Comparison of ENCODE assay signal across 28 mouse cellular contexts in the genomic region with DNA sequence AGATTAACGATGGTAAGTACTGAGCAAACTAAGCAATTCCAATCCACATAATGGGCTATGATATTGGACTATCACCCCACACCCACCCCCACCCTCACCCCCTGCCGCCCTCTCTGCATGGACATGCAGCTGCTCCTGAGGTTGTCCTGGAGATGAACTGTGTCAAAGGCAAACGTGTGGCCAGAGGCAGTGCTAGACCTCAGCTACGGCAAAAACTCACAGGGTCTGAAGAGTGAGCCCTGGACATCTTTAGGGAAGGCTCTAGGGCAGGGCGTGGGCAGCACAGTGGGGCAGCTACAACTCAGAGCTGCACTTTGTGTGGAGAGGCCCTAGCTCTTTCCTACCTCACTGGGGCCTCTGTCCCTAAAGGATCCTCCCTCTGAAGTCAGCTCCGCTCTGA. TPM values are rescaled to one million over a fixed set of nuclear protein-coding genes. Genes with fewer than 3 reads are reported as not detected.
DNase-seq lines count a peak whose midpoint lies in the region; ATAC-seq and TF ChIP-seq lines count a peak whose summit lies in the region.
"Had no signal": no experiment of that assay in that cellular context is flagged by ENCODE, and none has a peak within 500 bp of the region (broad histone marks: within the 10 kb centered on the region; RNA-seq: fewer than 3 reads in every experiment).

No protein-coding gene starts in this region.

- no peak overlapping the region for H3K4me3 ChIP-seq in heart, embryonic 11.5 days (ENCODE audit: low read depth, low read length)
- H3K4me3 ChIP-seq in limb, embryonic 15.5 days = no peak overlapping the region
- no peak overlapping the region for H3K4me3 ChIP-seq in limb, embryonic 10.5 days
- no peak overlapping the region for H3K4me3 ChIP-seq in ES-E14 (ENCODE audit: insufficient read depth in 1 of 2, low read depth in 1 of 2, low read length in 2 of 2, poor library complexity in 1 of 2, severe bottlenecking in 1 of 2)
- H3K4me3 ChIP-seq: embryonic facial prominence, embryonic 13.5 days; embryonic facial prominence, embryonic 15.5 days; erythroblast, embryonic 14.5 days; forebrain, embryonic 10.5 days; forebrain, embryonic 12.5 days had no signal

- no peak for DNase-seq in heart, adult 8-10 months (ENCODE audit: low spot score)
- no peak for DNase-seq in limb, embryonic 10.5 days (ENCODE audit: low spot score)
- DNase-seq in ES-E14 (ENCODE audit: low read depth, low spot score) (no peak), ZHBTc4 (ENCODE audit: low read depth, low spot score) (peak; percentile 48)
- no peak for DNase-seq in frontal cortex, postnatal 10 days (ENCODE audit: low spot score in 2 of 2)
- no peak for DNase-seq in lung, postnatal 36 days
- DNase-seq: adrenal gland, adult 2 months; adrenal gland, postnatal 10 days; adrenal gland, postnatal 25 days; B cell, adult 2 months; cerebellum, adult 11 months; cerebellum, adult 18-20 months; cerebellum, adult 8-10 months; cerebellum, adult 9-11 months; cerebellum, postnatal 14 days; cerebellum, postnatal 36 days; embryo, embryonic 11 days had no signal

- no peaks in the 10 kb centered on the region for H3K9me3 ChIP-seq in heart, embryonic 11.5 days (replicated peaks; ENCODE audit: control insufficient read depth, low read length)
- no peaks in the 10 kb centered on the region for H3K9me3 ChIP-seq in limb, embryonic 15.5 days
- no peaks in the 10 kb centered on the region for H3K9me3 ChIP-seq in limb, embryonic 10.5 days (replicated peaks)
- H3K9me3 ChIP-seq in ES-E14 (ENCODE audit: control insufficient read depth, insufficient read depth, low read depth, low read length) = no peaks in the 10 kb centered on the region
- H3K9me3 ChIP-seq: embryonic facial prominence, embryonic 13.5 days; embryonic facial prominence, embryonic 15.5 days; forebrain, embryonic 10.5 days; forebrain, embryonic 12.5 days had no signal

- H3K9ac ChIP-seq in heart, embryonic 11.5 days (ENCODE audit: low read depth, low read length) = 0 out of 2 replicates have a peak overlapping the region, but pooled peaks have one; percentile 22
- 0 out of 2 replicates have a peak overlapping the region, but pooled peaks have one; percentile 14 for H3K9ac ChIP-seq in limb, embryonic 15.5 days
- H3K9ac ChIP-seq in ES-E14 (ENCODE audit: insufficient read depth, low read depth, low read length, poor library complexity, severe bottlenecking) = 0 out of 2 replicates have a peak overlapping the region, but pooled peaks have one; percentile 5
- H3K9ac ChIP-seq: embryonic facial prominence, embryonic 13.5 days; embryonic facial prominence, embryonic 15.5 days; forebrain, embryonic 12.5 days had no signal

- 64% methylated on average over 6 of the region's 6 CpGs for WGBS in heart, embryonic 11.5 days (ENCODE audit: insufficient replicate concordance)
- 72% methylated on average over 6 of the region's 6 CpGs for WGBS in limb, embryonic 15.5 days
- WGBS in limb, embryonic 10.5 days = 70% methylated on average over 6 of the region's 6 CpGs

- H3K4me1 ChIP-seq in heart, embryonic 11.5 days (ENCODE audit: control insufficient read depth, insufficient read depth, low read length) = peaks cover 11% of the 10 kb centered on the region
- peaks cover 6% of the 10 kb centered on the region; the same call in 1 of the 2 replicates for H3K4me1 ChIP-seq in limb, embryonic 15.5 days
- peaks cover 19% of the 10 kb centered on the region; the same call in 1 of the 2 replicates for H3K4me1 ChIP-seq in limb, embryonic 10.5 days
- peaks cover 9 to 23% of the 10 kb centered on the region in 2 experiments for H3K4me1 ChIP-seq in ES-E14 (ENCODE audit: control insufficient read depth in 2 of 2, insufficient read depth in 2 of 2, low read length in 2 of 2, poor library complexity in 1 of 2)

- H3K27me3 ChIP-seq in heart, embryonic 11.5 days (ENCODE audit: control insufficient read depth, insufficient read depth, low read length) = no peaks in the 10 kb centered on the region
- no peaks in the 10 kb centered on the region for H3K27me3 ChIP-seq in limb, embryonic 15.5 days
- H3K27me3 ChIP-seq in limb, embryonic 10.5 days (ENCODE audit: low read depth, poor library complexity, severe bottlenecking) = no peaks in the 10 kb centered on the region
- H3K27me3 ChIP-seq: CH12.LX; embryonic facial prominence, embryonic 13.5 days; embryonic facial prominence, embryonic 15.5 days; forebrain, embryonic 12.5 days had no signal

- in situ Hi-C loops in ES-E14 (cut with MboI; ENCODE audit: low sequenced_read_pairs in 2 of 2, unreplicated experiment in 2 of 2) = no loop called here

- H3K4me2 ChIP-seq in heart, embryonic 11.5 days = no peak overlapping the region
- H3K4me2 ChIP-seq in limb, embryonic 15.5 days = no peak overlapping the region
- H3K4me2 ChIP-seq: embryonic facial prominence, embryonic 13.5 days; embryonic facial prominence, embryonic 15.5 days; forebrain, embryonic 12.5 days had no signal

- no peak overlapping the region for H3K27ac ChIP-seq in heart, embryonic 11.5 days (ENCODE audit: low read depth, low read length)
- no peak overlapping the region for H3K27ac ChIP-seq in limb, embryonic 15.5 days
- no peak overlapping the region for H3K27ac ChIP-seq in limb, embryonic 10.5 days
- peak overlapping the region; percentile 66 for H3K27ac ChIP-seq in ES-E14 (ENCODE audit: insufficient read depth, low read depth, low read length, poor library complexity, severe bottlenecking)
- H3K27ac ChIP-seq: embryonic facial prominence, embryonic 13.5 days; embryonic facial prominence, embryonic 15.5 days; forebrain, embryonic 10.5 days; forebrain, embryonic 12.5 days had no signal

- ATAC-seq in heart, embryonic 11.5 days (replicated peaks; ENCODE audit: insufficient number of reproducible peaks, low FRiP score, low TSS enrichment) = no peak
- no peak for ATAC-seq in limb, embryonic 15.5 days (ENCODE audit: insufficient number of reproducible peaks, low FRiP score, low TSS enrichment, low read depth)
- ATAC-seq: CD4-positive, CD25-positive, alpha-beta regulatory T cell, adult 4 months; forebrain, embryonic 14.5 days; forebrain, embryonic 16.5 days had no signal

- H3K36me3 ChIP-seq in heart, embryonic 11.5 days (ENCODE audit: control insufficient read depth, insufficient read depth, low read length) = no peaks in the 10 kb centered on the region
- H3K36me3 ChIP-seq in limb, embryonic 15.5 days = no peaks in the 10 kb centered on the region
- no peaks in the 10 kb centered on the region for H3K36me3 ChIP-seq in limb, embryonic 10.5 days
- H3K36me3 ChIP-seq in ES-E14 (ENCODE audit: control insufficient read depth, insufficient read depth, low read length, poor library complexity, severe bottlenecking) = no peaks in the 10 kb centered on the region
- H3K36me3 ChIP-seq: embryonic facial prominence, embryonic 13.5 days; embryonic facial prominence, embryonic 15.5 days; forebrain, embryonic 10.5 days; forebrain, embryonic 12.5 days had no signal

TF ChIP-seq in ES-E14, 5 proteins besides CTCF, POLR2A, EP300 and RAD21:
- TF ChIP-seq MAFK (IDR thresholded peaks at IDR 0.05; ENCODE audit: insufficient read depth, low read depth, low read length) (no peak), ZNF384 (IDR thresholded peaks at IDR 0.05; ENCODE audit: low read depth, low read length) (no peak), CHD2 (IDR thresholded peaks at IDR 0.05; ENCODE audit: low read depth, low read length) (no peak), HCFC1 (IDR thresholded peaks at IDR 0.05; ENCODE audit: borderline replicate concordance, insufficient read depth, low read length) (no peak), ZC3H11A (IDR thresholded peaks at IDR 0.05; ENCODE audit: borderline replicate concordance, low read depth, low read length) (no peak)

RNA-seq across cellular contexts. Expression of a gene that starts 13.6 kb away (rescaled TPM):
- 54.7 and 63.0 TPM in 2 replicates for polyA plus RNA-seq in heart, embryonic 11.5 days (2014; fragmentation: Nextera tagmentation; extraction: Ambion mirVana)
- 100 to 1,000 TPM in 2 of 4 experiments, 10 to 100 TPM in 2; 91.8 to 114 (median 101) TPM for total RNA-seq in heart, adult 8-10 months (2022)
- 44.5 and 46.8 TPM in 2 replicates for polyA plus RNA-seq in limb, embryonic 15.5 days (2015; fragmentation: Nextera tagmentation; extraction: Ambion mirVana)
- polyA plus RNA-seq in limb, embryonic 10.5 days (2016; fragmentation: Nextera tagmentation; extraction: Ambion mirVana) = 45.0 and 49.7 TPM in 2 replicates
- 150 and 231 TPM in 2 replicates for total RNA-seq in ES-E14 (2012; rRNA removed)
